Mouse (Mus musculus) intestine, embryonic 15.5 days (tissue): ENCODE measurements around the gene Acly. TPM values are rescaled to one million over a fixed set of nuclear protein-coding genes. Genes with fewer than 3 reads are reported as not detected.

Experiments
- ATAC-seq: fragments of 200-750 bp; cut with Nextera tagmentation; 2 replicates; pipeline ENCODE4 v1.8.0; 2017; ENCODE audit warnings: moderate TSS enrichment, moderate library complexity
- H3K27ac ChIP-seq: fragments of 300-500 bp; sonication (generic); 2 replicates; pipeline ENCODE4 v1.5.1; 2015; ENCODE audit warnings: mild to moderate bottlenecking, inconsistent platforms
- H3K27me3 ChIP-seq: fragments of 300-500 bp; sonication (generic); replicated peaks from 2 replicates; pipeline ENCODE4 v1.6.1; 2015; ENCODE audit warnings: inconsistent platforms
- H3K36me3 ChIP-seq: fragments of 300-500 bp; sonication (generic); 2 replicates; pipeline ENCODE4 v1.6.1; 2015; ENCODE audit warnings: inconsistent platforms
- H3K4me1 ChIP-seq: fragments of 300-500 bp; sonication (generic); replicated peaks from 2 replicates; pipeline ENCODE4 v1.6.1; 2015; ENCODE audit warnings: inconsistent platforms
- H3K4me2 ChIP-seq: fragments of 300-500 bp; sonication (generic); replicated peaks from 2 replicates; pipeline ENCODE4 v1.6.1; 2015; ENCODE audit warnings: mild to moderate bottlenecking, inconsistent platforms
- H3K4me3 ChIP-seq: fragments of 300-500 bp; sonication (generic); replicated peaks from 2 replicates; pipeline ENCODE4 v1.5.1; 2015; ENCODE audit warnings: inconsistent platforms
- H3K9ac ChIP-seq: fragments of 300-500 bp; sonication (generic); 2 replicates; pipeline ENCODE4 v1.6.1; 2015; ENCODE audit warnings: inconsistent platforms
- H3K9me3 ChIP-seq: fragments of 300-500 bp; sonication (generic); 2 replicates; pipeline ENCODE4 v1.6.1; 2016; ENCODE audit warnings: inconsistent platforms
- WGBS: fragments of 180-500 bp; shearing (Covaris S2); methylation state at CpG from one replicate; pipeline ENCODE4 v1.1.7; 2015; 5-methylcytosine and 5-hydroxymethylcytosine counted together
- polyA plus RNA-seq: library from polyadenylated mRNA; unstranded; fragments of >200 nt; fragmentation: Nextera tagmentation; extraction: Ambion mirVana; gene quantifications from 2 replicates; pipeline ENCODE4 v1.2.1, GENCODE M21; 2015

Gene Acly
- 146 and 153 TPM in 2 replicates for polyA plus RNA-seq

- Histone ChIP-seq H3K27me3 (no peaks in the 10 kb centered on the region), H3K4me3 (peak within 1 kb of the TSS; percentile 77), H3K9ac (peak within 1 kb of the TSS; percentile 86), H3K4me2 (peak within 1 kb of the TSS; percentile 91), H3K27ac (peak within 1 kb of the TSS; percentile 84), H3K4me1 (peaks cover 37% of the 10 kb centered on the region), H3K36me3 (peaks cover 12% of the 10 kb centered on the region), H3K9me3 (no peaks in the 10 kb centered on the region)
- WGBS, result under 1% methylated on average over 54 of the region's 54 CpGs
- ATAC-seq, result peak; percentile 99
Measured at GRCm38 (mm10) chr11:100527458-100528374, at the start of gene Acly. Acly (minus strand) TSS chr11:100528000.

- 73% methylated on average over 21 of the region's 21 CpGs for WGBS
- Histone ChIP-seq H3K4me3 (no peak overlapping the region), H3K4me2 (peak overlapping the region; percentile 69), H3K27ac (no peak overlapping the region), H3K27me3 (0 out of 2 replicates have a peak, but pooled peaks cover under 1% of the 10 kb centered on the region), H3K4me1 (peaks cover 7% of the 10 kb centered on the region; the same call in 1 of the 2 replicates), H3K36me3 (peaks cover 18% of the 10 kb centered on the region), H3K9me3 (no peaks in the 10 kb centered on the region), H3K9ac (no peak overlapping the region)
- ATAC-seq, result no peak
Measured at GRCm38 (mm10) chr11:100576256-100576655, 48.5 kb upstream of the Acly start.

- peak; percentile 21; the same call in 1 of the 2 replicates for ATAC-seq
- Histone ChIP-seq H3K9ac (peak overlapping the region; percentile 54), H3K27ac (peak overlapping the region; percentile 30; the same call in 1 of the 2 replicates), H3K9me3 (no peaks in the 10 kb centered on the region), H3K4me2 (peak overlapping the region; percentile 69), H3K27me3 (peaks cover 7% of the 10 kb centered on the region; the same call in 1 of the 2 replicates), H3K4me3 (peak overlapping the region; percentile 68), H3K4me1 (peaks cover 15% of the 10 kb centered on the region), H3K36me3 (peaks cover 12% of the 10 kb centered on the region; the same call in 1 of the 2 replicates)
- WGBS, result 28% methylated on average over 2 of the region's 2 CpGs
Measured at GRCm38 (mm10) chr11:100575484-100575855, 47.7 kb upstream of the Acly start.

- WGBS, result under 1% methylated on average over 47 of the region's 47 CpGs
- Histone ChIP-seq H3K9me3 (no peaks in the 10 kb centered on the region), H3K4me3 (peak within 1 kb of the TSS; percentile 68), H3K4me1 (peaks cover 15% of the 10 kb centered on the region), H3K27me3 (peaks cover 7% of the 10 kb centered on the region; the same call in 1 of the 2 replicates), H3K9ac (peak within 1 kb of the TSS; percentile 54), H3K4me2 (peak within 1 kb of the TSS; percentile 69), H3K36me3 (peaks cover 9% of the 10 kb centered on the region; the same call in 1 of the 2 replicates), H3K27ac (peak within 1 kb of the TSS; percentile 30)
- ATAC-seq, result peak; percentile 90
Measured at GRCm38 (mm10) chr11:100574708-100575483, 47.1 kb upstream of the Acly start, which contains the start of gene Cnp. Cnp (plus strand) TSS chr11:100574904.

GRCm38 (mm10) chr11:100574188-100574587 is 46.4 kb upstream of the Acly start:
- peaks cover 5% of the 10 kb centered on the region; the same call in 1 of the 2 replicates for H3K36me3 ChIP-seq
- H3K9ac ChIP-seq, result 0 out of 2 replicates have a peak overlapping the region, but pooled peaks have one; percentile 54

GRCm38 (mm10) chr11:100571202-100571567 is 43.4 kb upstream of the Acly start:
- Histone ChIP-seq H3K9me3 (no peaks in the 10 kb centered on the region), H3K27me3 (peaks cover 7% of the 10 kb centered on the region; the same call in 1 of the 2 replicates), H3K4me2 (peak overlapping the region; percentile 50), H3K9ac (0 out of 2 replicates have a peak overlapping the region, but pooled peaks have one; percentile 3), H3K4me3 (peak overlapping the region; percentile 11; the same call in 1 of the 2 replicates), H3K4me1 (peaks cover 15% of the 10 kb centered on the region), H3K36me3 (no peaks in the 10 kb centered on the region), H3K27ac (no peak overlapping the region)
- ATAC-seq, result no peak
- 7% methylated on average over 16 of the region's 16 CpGs for WGBS

More at GRCm38 (mm10) chr11:100574188-100574587, 46.4 kb upstream of the Acly start:
- ATAC-seq, result no peak
- H3K4me1 ChIP-seq, result peaks cover 15% of the 10 kb centered on the region
- no peak overlapping the region for H3K27ac ChIP-seq
- H3K9me3 ChIP-seq, result no peaks in the 10 kb centered on the region
- WGBS, result 84% methylated on average over 3 of the region's 3 CpGs
- H3K27me3 ChIP-seq, result peaks cover 7% of the 10 kb centered on the region; the same call in 1 of the 2 replicates
- H3K4me2 ChIP-seq, result peak overlapping the region; percentile 69
- H3K4me3 ChIP-seq, result peak overlapping the region; percentile 68; the same call in 1 of the 2 replicates

GRCm38 (mm10) chr11:100570430-100571201 is 42.8 kb upstream of the Acly start:
- H3K36me3 ChIP-seq, result no peaks in the 10 kb centered on the region
- 0 out of 2 replicates have a peak, but pooled peaks have one; percentile 36 for ATAC-seq
- H3K9me3 ChIP-seq, result no peaks in the 10 kb centered on the region
- H3K4me1 ChIP-seq, result peaks cover 15% of the 10 kb centered on the region
- H3K4me3 ChIP-seq, result peak overlapping the region; percentile 11; the same call in 1 of the 2 replicates
- H3K27ac ChIP-seq, result no peak overlapping the region
- H3K27me3 ChIP-seq, result peaks cover 7% of the 10 kb centered on the region; the same call in 1 of the 2 replicates
- peak overlapping the region; percentile 50 for H3K4me2 ChIP-seq
- H3K9ac ChIP-seq, result 0 out of 2 replicates have a peak overlapping the region, but pooled peaks have one; percentile 3
- 10% methylated on average over 8 of the region's 8 CpGs for WGBS

GRCm38 (mm10) chr11:100569789-100570188 is 42.0 kb upstream of the Acly start:
- no peak overlapping the region for H3K9ac ChIP-seq
- peaks cover 7% of the 10 kb centered on the region; the same call in 1 of the 2 replicates for H3K27me3 ChIP-seq
- 56% methylated on average over 9 of the region's 9 CpGs for WGBS
- H3K4me3 ChIP-seq, result no peak overlapping the region
- ATAC-seq, result no peak
- H3K9me3 ChIP-seq, result no peaks in the 10 kb centered on the region
- no peak overlapping the region for H3K27ac ChIP-seq
- H3K4me1 ChIP-seq, result peaks cover 10% of the 10 kb centered on the region
- H3K36me3 ChIP-seq, result no peaks in the 10 kb centered on the region
- no peak overlapping the region for H3K4me2 ChIP-seq

- Histone ChIP-seq H3K9ac (no peak overlapping the region), H3K27me3 (peaks cover 7% of the 10 kb centered on the region; the same call in 1 of the 2 replicates), H3K9me3 (no peaks in the 10 kb centered on the region), H3K36me3 (no peaks in the 10 kb centered on the region), H3K4me3 (no peak overlapping the region), H3K4me2 (no peak overlapping the region), H3K27ac (no peak overlapping the region), H3K4me1 (peaks cover 10% of the 10 kb centered on the region)
- WGBS, result 87% methylated on average over 8 of the region's 8 CpGs
- ATAC-seq, result no peak
Measured at GRCm38 (mm10) chr11:100568692-100569091, 40.9 kb upstream of the Acly start.

- Histone ChIP-seq H3K4me1 (peaks cover 10% of the 10 kb centered on the region), H3K4me3 (no peak overlapping the region), H3K27me3 (peaks cover 7% of the 10 kb centered on the region; the same call in 1 of the 2 replicates), H3K4me2 (no peak overlapping the region), H3K27ac (no peak overlapping the region), H3K9ac (no peak overlapping the region), H3K9me3 (no peaks in the 10 kb centered on the region), H3K36me3 (no peaks in the 10 kb centered on the region)
- 41% methylated on average over 9 of the region's 9 CpGs for WGBS
- no peak for ATAC-seq
Measured at GRCm38 (mm10) chr11:100567815-100568245, 40.0 kb upstream of the Acly start.

- WGBS, result 75% methylated on average over 5 of the region's 5 CpGs
- Histone ChIP-seq H3K4me1 (peaks cover 10% of the 10 kb centered on the region), H3K36me3 (no peaks in the 10 kb centered on the region), H3K27ac (no peak overlapping the region), H3K9ac (no peak overlapping the region), H3K9me3 (no peaks in the 10 kb centered on the region), H3K27me3 (peaks cover 7% of the 10 kb centered on the region; the same call in 1 of the 2 replicates), H3K4me2 (no peak overlapping the region), H3K4me3 (no peak overlapping the region)
- ATAC-seq, result no peak
Measured at GRCm38 (mm10) chr11:100567229-100567628, 39.4 kb upstream of the Acly start.
